Mouse (Mus musculus): ENCODE measurements at regions not wholly inside any gene's neighbourhood (a gene's known extent, or its start where the extent isn't known, plus 50 kb on each side); places are given as distances from the start of the nearest gene placed in this dataset.

- TF ChIP-seq CTCF (conservative IDR thresholded peaks at IDR 0.05 in 1 of 2, IDR thresholded peaks at IDR 0.05 in 1 of 2; ENCODE audit: low read depth in 2 of 2, low read length in 2 of 2) (no peak), ZC3H11A (IDR thresholded peaks at IDR 0.05; ENCODE audit: low read depth, low read length) (no peak), ETS1 (conservative IDR thresholded peaks at IDR 0.05; ENCODE audit: low read depth, low read length) (no peak)
Observed at GRCm38 (mm10) chr3:41235610-41236009, 152.8 kb upstream of the Pgrmc2 start.

All from CH12.LX (cell line).